Mouse (Mus musculus) embryonic facial prominence, embryonic 11.5 days (tissue): ENCODE results near the gene Etl4. TPM values are rescaled to one million over a fixed set of nuclear protein-coding genes. Genes with fewer than 3 reads are reported as not detected.
A peak's percentile ranks its signal among the peaks of the same experiment; 100 is the strongest.

Experiments used
- ATAC-seq: fragments of 200-750 bp; cut with Nextera tagmentation; replicated peaks from 2 replicates; pipeline ENCODE4 v1.8.0; 2017; ENCODE audit warnings: low read depth; ENCODE audit not compliant: insufficient number of reproducible peaks, low FRiP score, low TSS enrichment
- DNase-seq: peaks from one replicate; pipeline ENCODE4 v3.0.0-alpha.2; 2015; ENCODE audit warnings: low spot score
- H3K27ac ChIP-seq: fragments of 300-500 bp; sonication (generic); replicated peaks from 2 replicates; pipeline ENCODE4 v1.5.1; 2014; ENCODE audit warnings: mild to moderate bottlenecking, low read depth, low read length, control low read depth
- H3K27me3 ChIP-seq: fragments of 300-500 bp; sonication (generic); 2 replicates; pipeline ENCODE4 v1.6.1; 2014; ENCODE audit warnings: mild to moderate bottlenecking, low read length, moderate library complexity, mixed read lengths; ENCODE audit not compliant: control insufficient read depth, insufficient read depth
- H3K36me3 ChIP-seq: fragments of 300-500 bp; sonication (generic); replicated peaks from 2 replicates; pipeline ENCODE4 v1.6.1; 2014; ENCODE audit warnings: low read depth, mild to moderate bottlenecking, low read length, moderate library complexity, mixed read lengths; ENCODE audit not compliant: control insufficient read depth, insufficient read depth
- H3K4me1 ChIP-seq: fragments of 300-500 bp; sonication (generic); 2 replicates; pipeline ENCODE4 v1.6.1; 2014; ENCODE audit warnings: low read length, mixed read lengths; ENCODE audit not compliant: control insufficient read depth, insufficient read depth
- H3K4me2 ChIP-seq: fragments of 300-500 bp; sonication (generic); 2 replicates; pipeline ENCODE4 v1.6.1; 2014; ENCODE audit warnings: low read depth, mild to moderate bottlenecking, control low read depth, low read length, moderate library complexity
- H3K4me3 ChIP-seq: fragments of 300-500 bp; sonication (generic); 2 replicates; pipeline ENCODE4 v1.5.1; 2014; ENCODE audit warnings: low read depth, low read length, control low read depth
- H3K9ac ChIP-seq: fragments of 300-500 bp; sonication (generic); replicated peaks from 2 replicates; pipeline ENCODE4 v1.6.1; 2014; ENCODE audit warnings: mild to moderate bottlenecking, control low read depth, low read length
- H3K9me3 ChIP-seq: fragments of 300-500 bp; sonication (generic); replicated peaks from 2 replicates; pipeline ENCODE4 v1.6.1; 2016; ENCODE audit warnings: mild to moderate bottlenecking, low read length, inconsistent platforms, mixed read lengths; ENCODE audit not compliant: control insufficient read depth
- WGBS: fragments of 180-500 bp; shearing (Covaris S2); extraction: QIAGEN DNeasy Blood & Tissue Kit; methylation state at CpG from one replicate; pipeline ENCODE4 v1.1.7; 2014; 5-methylcytosine and 5-hydroxymethylcytosine counted together
- polyA plus RNA-seq: library from polyadenylated mRNA; unstranded; fragments of >200 nt; fragmentation: Nextera tagmentation; extraction: Ambion mirVana; gene quantifications from 2 replicates; pipeline ENCODE4 v1.2.1, GENCODE M21; 2014

The Etl4 gene
- polyA plus RNA-seq, 1 experiment from 2014 or later = 23.5 TPM

GRCm38 (mm10) chr2:20453506-20454206 lies 544.1 kb downstream of the Etl4 start:
- Histone ChIP-seq H3K4me2 (no peak overlapping the region), H3K27me3 (no peaks in the 10 kb centered on the region), H3K9ac (no peak overlapping the region), H3K27ac (no peak overlapping the region), H3K9me3 (no peaks in the 10 kb centered on the region), H3K4me3 (no peak overlapping the region), H3K36me3 (no peaks in the 10 kb centered on the region), H3K4me1 (no peaks in the 10 kb centered on the region)
- ATAC-seq (no peak), DNase-seq (no peak)
- 67% methylated on average over 3 of the region's 3 CpGs for WGBS

GRCm38 (mm10) chr2:20479199-20479598 lies 569.6 kb downstream of the Etl4 start:
- no peak overlapping the region for H3K27ac ChIP-seq
- no peak overlapping the region for H3K4me2 ChIP-seq
- no peak for DNase-seq
- no peaks in the 10 kb centered on the region for H3K36me3 ChIP-seq
- 87% methylated on average over 2 of the region's 2 CpGs for WGBS
- no peaks in the 10 kb centered on the region for H3K9me3 ChIP-seq
- ATAC-seq = no peak
- H3K9ac ChIP-seq = no peak overlapping the region
- H3K27me3 ChIP-seq = no peaks in the 10 kb centered on the region
- H3K4me1 ChIP-seq = no peaks in the 10 kb centered on the region
- no peak overlapping the region for H3K4me3 ChIP-seq

GRCm38 (mm10) chr2:20486137-20486788 lies 576.7 kb downstream of the Etl4 start:
- H3K27me3 ChIP-seq = no peaks in the 10 kb centered on the region
- H3K4me2 ChIP-seq = no peak overlapping the region
- no peak for ATAC-seq
- no peak for DNase-seq
- no peak overlapping the region for H3K9ac ChIP-seq
- no peaks in the 10 kb centered on the region for H3K36me3 ChIP-seq
- H3K9me3 ChIP-seq = no peaks in the 10 kb centered on the region
- no peaks in the 10 kb centered on the region for H3K4me1 ChIP-seq
- no peak overlapping the region for H3K27ac ChIP-seq
- WGBS = 37% methylated on average over 2 of the region's 2 CpGs
- no peak overlapping the region for H3K4me3 ChIP-seq

- Histone ChIP-seq H3K9me3 (no peaks in the 10 kb centered on the region; the same call in 1 of the 2 replicates), H3K27me3 (no peaks in the 10 kb centered on the region), H3K9ac (no peak overlapping the region), H3K4me1 (no peaks in the 10 kb centered on the region), H3K4me3 (no peak overlapping the region), H3K4me2 (no peak overlapping the region), H3K27ac (no peak overlapping the region), H3K36me3 (no peaks in the 10 kb centered on the region)
- DNase-seq (no peak), ATAC-seq (no peak)
- WGBS = 89% methylated on average over 3 of the region's 3 CpGs
Observed at GRCm38 (mm10) chr2:20489090-20489489, 579.5 kb downstream of the Etl4 start.

GRCm38 (mm10) chr2:20492125-20492524 lies 582.5 kb downstream of the Etl4 start:
- Histone ChIP-seq H3K4me2 (no peak overlapping the region), H3K27ac (no peak overlapping the region), H3K9me3 (no peaks in the 10 kb centered on the region; the same call in 1 of the 2 replicates), H3K27me3 (no peaks in the 10 kb centered on the region), H3K9ac (no peak overlapping the region), H3K36me3 (no peaks in the 10 kb centered on the region), H3K4me1 (no peaks in the 10 kb centered on the region), H3K4me3 (no peak overlapping the region)
- 59% methylated on average over 2 of the region's 2 CpGs for WGBS
- no peak for ATAC-seq
- DNase-seq = no peak

- Histone ChIP-seq H3K9ac (no peak overlapping the region), H3K4me3 (no peak overlapping the region), H3K4me1 (no peaks in the 10 kb centered on the region), H3K36me3 (no peaks in the 10 kb centered on the region), H3K9me3 (no peaks in the 10 kb centered on the region; the same call in 1 of the 2 replicates), H3K27ac (no peak overlapping the region), H3K27me3 (no peaks in the 10 kb centered on the region), H3K4me2 (no peak overlapping the region)
- DNase-seq = no peak
- no peak for ATAC-seq
- 71% methylated on average over 2 of the region's 2 CpGs for WGBS
Observed at GRCm38 (mm10) chr2:20493806-20494205, 584.2 kb downstream of the Etl4 start.

GRCm38 (mm10) chr2:20494666-20495065 lies 585.1 kb downstream of the Etl4 start:
- no peak overlapping the region for H3K27ac ChIP-seq
- no peaks in the 10 kb centered on the region; the same call in 1 of the 2 replicates for H3K9me3 ChIP-seq
- no peak overlapping the region for H3K4me3 ChIP-seq
- 24% methylated on average over 3 of the region's 3 CpGs for WGBS
- ATAC-seq (no peak), DNase-seq (peak; percentile 86)
- no peak overlapping the region for H3K4me2 ChIP-seq
- no peaks in the 10 kb centered on the region for H3K36me3 ChIP-seq
- no peaks in the 10 kb centered on the region for H3K27me3 ChIP-seq
- H3K9ac ChIP-seq = no peak overlapping the region
- no peaks in the 10 kb centered on the region for H3K4me1 ChIP-seq

- H3K4me2 ChIP-seq = no peak overlapping the region
- 33% methylated on average over 8 of the region's 8 CpGs for whole genome bisulfite sequencing
- H3K4me1 ChIP-seq = no peaks in the 10 kb centered on the region
- no peak overlapping the region for H3K27ac ChIP-seq
- no peaks in the 10 kb centered on the region for H3K27me3 ChIP-seq
- DNase-seq (peak; percentile 8), ATAC-seq (no peak)
- H3K36me3 ChIP-seq = no peaks in the 10 kb centered on the region
- no peak overlapping the region for H3K4me3 ChIP-seq
- H3K9me3 ChIP-seq = no peaks in the 10 kb centered on the region; the same call in 1 of the 2 replicates
- no peak overlapping the region for H3K9ac ChIP-seq
Observed at GRCm38 (mm10) chr2:20496219-20496800, 586.7 kb downstream of the Etl4 start.
